Mouse (Mus musculus): ENCODE measurements around the gene Prima1. TPM values are rescaled to one million over a fixed set of nuclear protein-coding genes. Genes with fewer than 3 reads are reported as not detected.

The Prima1 gene
- 0.57 and 0.71 TPM in 2 replicates for polyA plus RNA-seq (2012; rRNA removed)

GRCm38 (mm10) chr12:103242083-103242581 is at the start of gene Prima1:
Prima1 (minus strand) TSS chr12:103242150.
- no peak for DNase-seq (ENCODE audit: low read depth)

- DNase-seq (ENCODE audit: low read depth) = no peak
These were observed 45.3 kb upstream of the Prima1 start for GRCm38 (mm10) chr12:103287276-103287675.

GRCm38 (mm10) chr12:103283411-103283810 is 41.5 kb upstream of the Prima1 start:
- DNase-seq (ENCODE audit: low read depth) = peak; percentile 57

GRCm38 (mm10) chr12:103282936-103283335 is 41.0 kb upstream of the Prima1 start:
- DNase-seq (ENCODE audit: low read depth) = no peak

- DNase-seq (ENCODE audit: low read depth) = peak; percentile 68
These were observed 40.0 kb upstream of the Prima1 start for GRCm38 (mm10) chr12:103281912-103282311.

GRCm38 (mm10) chr12:103281491-103281890 is 39.5 kb upstream of the Prima1 start:
- no peak for DNase-seq (ENCODE audit: low read depth)

GRCm38 (mm10) chr12:103276422-103276821 is 34.5 kb upstream of the Prima1 start:
- DNase-seq (ENCODE audit: low read depth) = no peak

- no peak for DNase-seq (ENCODE audit: low read depth)
These were observed 31.8 kb upstream of the Prima1 start for GRCm38 (mm10) chr12:103273732-103274131.

GRCm38 (mm10) chr12:103273051-103273450 is 31.1 kb upstream of the Prima1 start:
- no peak for DNase-seq (ENCODE audit: low read depth)

- DNase-seq (ENCODE audit: low read depth) = no peak
These were observed 30.2 kb upstream of the Prima1 start for GRCm38 (mm10) chr12:103272176-103272575.

GRCm38 (mm10) chr12:103266605-103267004 is 24.7 kb upstream of the Prima1 start:
- DNase-seq (ENCODE audit: low read depth) = no peak

- no peak for DNase-seq (ENCODE audit: low read depth)
These were observed 20.3 kb upstream of the Prima1 start for GRCm38 (mm10) chr12:103262017-103262865.

GRCm38 (mm10) chr12:103252901-103253434 is 11.0 kb upstream of the Prima1 start:
- no peak for DNase-seq (ENCODE audit: low read depth)

GRCm38 (mm10) chr12:103251151-103251550 is 9.2 kb upstream of the Prima1 start:
- no peak for DNase-seq (ENCODE audit: low read depth)

- DNase-seq (ENCODE audit: low read depth) = no peak
These were observed 8.4 kb upstream of the Prima1 start for GRCm38 (mm10) chr12:103250333-103250732.

- DNase-seq (ENCODE audit: low read depth) = no peak
These were observed 1.1 kb upstream of the Prima1 start for GRCm38 (mm10) chr12:103243041-103243440.

GRCm38 (mm10) chr12:103242591-103243025 is 658 bp upstream of the Prima1 start:
- DNase-seq (ENCODE audit: low read depth) = no peak

GRCm38 (mm10) chr12:103241311-103242082 is 453 bp downstream of the Prima1 start:
- no peak for DNase-seq (ENCODE audit: low read depth)

GRCm38 (mm10) chr12:103238924-103239460 is 3.0 kb downstream of the Prima1 start:
- no peak for DNase-seq (ENCODE audit: low read depth)

- no peak for DNase-seq (ENCODE audit: low read depth)
These were observed 6.1 kb downstream of the Prima1 start for GRCm38 (mm10) chr12:103235856-103236255.

GRCm38 (mm10) chr12:103235251-103235650 is 6.7 kb downstream of the Prima1 start:
- no peak for DNase-seq (ENCODE audit: low read depth)

GRCm38 (mm10) chr12:103229058-103229457 is 12.9 kb downstream of the Prima1 start:
- DNase-seq (ENCODE audit: low read depth) = no peak

All from gonadal fat pad, adult 2 months (tissue).